Mouse (Mus musculus): Measurements from ENCODE around the gene Espl1.

GRCm38 (mm10) chr15:102287395-102287794, 8.7 kb upstream of the Espl1 start:
- TF ChIP-seq CTCF (IDR thresholded peaks at IDR 0.05; ENCODE audit: extremely low read depth, insufficient read depth, insufficient read length, insufficient replicate concordance) (no peak), POLR2A (IDR thresholded peaks at IDR 0.05; ENCODE audit: low read depth, low read length) (no peak)
